Mouse (Mus musculus) large intestine, adult 2 months (tissue): Measurements from ENCODE around the gene Slc38a11. TPM values are rescaled to one million over a fixed set of nuclear protein-coding genes. Genes with fewer than 3 reads are reported as not detected.
A peak's percentile ranks its signal among the peaks of the same experiment; 100 is the strongest.

ENCODE experiments used
- DNase-seq: peaks from one replicate; pipeline ENCODE4 v3.0.0-alpha.2; 2012; ENCODE audit warnings: low read depth, low spot score
- WGBS: fragments of 180-500 bp; shearing (Covaris S2); methylation state at CpG from one replicate; pipeline ENCODE4 v1.1.7; 2018; 5-methylcytosine and 5-hydroxymethylcytosine counted together
- polyA plus RNA-seq: library from polyadenylated mRNA; depleted of rRNA; stranded (reverse); fragments of >200 nt; gene quantifications from 2 replicates; pipeline ENCODE4 v1.2.3, GENCODE M21; 2012

Slc38a11 gene
- polyA plus RNA-seq, 1 experiment: 0.46 TPM

GRCm38 (mm10) chr2:65336608-65337007, 27.2 kb downstream of the Slc38a11 start:
- 77% methylated on average over 3 of the region's 3 CpGs for WGBS
- no peak for DNase-seq

- 72% methylated on average over 9 of the region's 9 CpGs for WGBS
- no peak for DNase-seq
Measured at GRCm38 (mm10) chr2:65334091-65334490, 29.7 kb downstream of the Slc38a11 start.

- DNase-seq: peak; percentile 25
Measured at GRCm38 (mm10) chr2:65331321-65331720, 32.5 kb downstream of the Slc38a11 start.

GRCm38 (mm10) chr2:65321998-65322754, 41.7 kb downstream of the Slc38a11 start:
- DNase-seq: no peak
- WGBS: 83% methylated on average over 6 of the region's 6 CpGs

More at GRCm38 (mm10) chr2:65331321-65331720, 32.5 kb downstream of the Slc38a11 start:
- 58% methylated on average over 2 of the region's 2 CpGs for whole genome bisulfite sequencing

- no peak for DNase-seq
- 24% methylated on average over 2 of the region's 2 CpGs for WGBS
Measured at GRCm38 (mm10) chr2:65320975-65321374, 42.9 kb downstream of the Slc38a11 start.

- DNase-seq: no peak
- WGBS: 94% methylated on average over 12 of the region's 12 CpGs
Measured at GRCm38 (mm10) chr2:65316721-65317120, 47.1 kb downstream of the Slc38a11 start.

- DNase-seq: no peak
- WGBS: 65% methylated on average over 3 of the region's 3 CpGs
Measured at GRCm38 (mm10) chr2:65311250-65311649, 52.6 kb downstream of the Slc38a11 start.

GRCm38 (mm10) chr2:65296541-65296940, 67.3 kb downstream of the Slc38a11 start:
- DNase-seq: no peak
- 58% methylated on average over 2 of the region's 2 CpGs for WGBS

- WGBS: 51% methylated on average over 8 of the region's 8 CpGs
- no peak for DNase-seq
Measured at GRCm38 (mm10) chr2:65294092-65294491, 69.7 kb downstream of the Slc38a11 start.

GRCm38 (mm10) chr2:65293411-65293810, 70.4 kb downstream of the Slc38a11 start:
- 85% methylated on average over 8 of the region's 8 CpGs for WGBS
- DNase-seq: no peak

GRCm38 (mm10) chr2:65289721-65290120, 74.1 kb downstream of the Slc38a11 start:
- WGBS: 68% methylated on average over 4 of the region's 4 CpGs
- DNase-seq: no peak

GRCm38 (mm10) chr2:65288696-65289095, 75.1 kb downstream of the Slc38a11 start:
- WGBS: 59% methylated on average over 1 of the region's 1 CpGs
- no peak for DNase-seq

- WGBS: 35% methylated on average over 3 of the region's 3 CpGs
- no peak for DNase-seq
Measured at GRCm38 (mm10) chr2:65285380-65285779, 78.5 kb downstream of the Slc38a11 start.

GRCm38 (mm10) chr2:65282979-65283378, 80.9 kb downstream of the Slc38a11 start:
- 89% methylated on average over 6 of the region's 6 CpGs for WGBS
- no peak for DNase-seq

GRCm38 (mm10) chr2:65279029-65279690, 84.7 kb downstream of the Slc38a11 start:
- DNase-seq: no peak
- whole genome bisulfite sequencing: 25% methylated on average over 4 of the region's 4 CpGs

GRCm38 (mm10) chr2:65275443-65276061, 88.3 kb downstream of the Slc38a11 start:
- DNase-seq: no peak

GRCm38 (mm10) chr2:65273910-65274309, 89.9 kb downstream of the Slc38a11 start:
- 86% methylated on average over 2 of the region's 2 CpGs for WGBS
- DNase-seq: no peak

More at GRCm38 (mm10) chr2:65275443-65276061, 88.3 kb downstream of the Slc38a11 start:
- 87% methylated on average over 6 of the region's 6 CpGs for WGBS

- no peak for DNase-seq
- 93% methylated on average over 6 of the region's 6 CpGs for WGBS
Measured at GRCm38 (mm10) chr2:65268731-65269130, 95.1 kb downstream of the Slc38a11 start.

GRCm38 (mm10) chr2:65267834-65268233, 96.0 kb downstream of the Slc38a11 start:
- DNase-seq: no peak
- 65% methylated on average over 4 of the region's 4 CpGs for WGBS

- no peak for DNase-seq
- 90% methylated on average over 5 of the region's 5 CpGs for WGBS
Measured at GRCm38 (mm10) chr2:65266576-65267299, 97.1 kb downstream of the Slc38a11 start.
